Mouse (Mus musculus): ENCODE data around the gene Plod1. TPM values are rescaled to one million over a fixed set of nuclear protein-coding genes. Genes with fewer than 3 reads are reported as not detected.

Plod1 gene
- polyA plus RNA-seq (2012; fragmentation: generic; extraction: Trizol), result 10 to 100 TPM; 25.9 to 69.0 TPM

DNA sequence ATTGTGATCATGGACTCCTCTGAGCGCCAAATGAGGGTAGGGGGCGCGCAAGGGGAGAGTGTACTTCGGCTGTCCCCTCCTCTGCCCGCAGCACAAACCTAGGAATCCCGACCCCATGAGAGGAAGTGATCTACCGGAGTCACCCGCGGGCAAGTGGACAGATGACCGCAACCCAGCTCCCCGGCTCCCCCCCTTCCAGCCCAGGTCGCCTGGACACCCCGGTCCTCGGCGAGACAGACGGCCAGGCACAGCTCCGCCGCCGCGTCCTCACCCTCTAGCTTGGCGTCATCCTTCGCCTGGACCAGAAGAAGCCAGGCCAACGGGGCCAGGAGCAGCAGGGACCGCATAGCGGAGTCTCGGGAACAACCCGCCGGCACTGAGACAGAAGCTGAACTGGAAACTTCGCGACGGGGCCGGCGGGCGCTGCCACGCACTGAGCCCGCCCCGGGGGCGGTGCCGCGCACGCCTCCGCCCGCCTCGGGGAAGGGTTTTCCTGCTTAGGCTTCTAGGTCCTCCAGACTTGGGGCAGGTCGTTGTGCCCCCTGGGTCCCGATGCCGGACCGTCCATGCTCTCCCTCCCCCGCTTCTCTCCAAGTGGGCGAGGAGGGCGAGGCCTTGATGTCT is at the start of gene Plod1:
TSS of gene Plod1 (minus strand) at position 437 of the 624 bp plus-strand sequence.

GRCm38 (mm10) chr4:147985205-147986132 is 48.9 kb upstream of the Plod1 start, which contains the start of gene Nppb:
Nppb (plus strand) TSS chr4:147985788.

DNA sequence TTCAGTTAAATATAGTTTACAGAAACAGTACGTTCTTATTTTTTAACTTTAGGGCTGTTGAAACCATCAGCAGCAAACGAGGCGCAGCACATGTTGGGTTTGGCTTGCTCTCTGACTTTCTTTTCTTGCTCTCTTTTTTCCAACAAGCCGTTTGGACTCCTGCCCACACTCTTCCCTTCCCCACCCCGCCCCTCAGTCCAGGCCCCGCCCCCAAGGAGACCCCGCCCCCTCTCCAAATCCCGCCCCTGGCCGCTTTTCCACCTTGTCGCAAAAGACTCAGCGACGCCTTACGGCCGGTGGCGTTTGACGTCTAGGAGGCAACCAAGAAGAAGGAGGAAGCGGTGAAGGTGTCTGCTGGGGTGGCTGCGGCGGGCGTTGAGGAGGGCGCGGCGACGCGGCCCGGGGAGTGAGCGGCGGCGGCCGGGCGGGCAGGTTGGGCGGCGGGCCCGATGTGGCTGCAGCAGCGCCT is 4.0 kb upstream of the Plod1 start, which contains the start of gene 2510039O18Rik:
TSS of gene 2510039O18Rik (plus strand) at position 320 of the 469 bp plus-strand sequence.

GRCm38 (mm10) chr4:147904313-147905089 is 32.1 kb downstream of the Plod1 start, which contains the start of gene Mfn2:
Mfn2 (minus strand) TSS chr4:147904704.

DNA sequence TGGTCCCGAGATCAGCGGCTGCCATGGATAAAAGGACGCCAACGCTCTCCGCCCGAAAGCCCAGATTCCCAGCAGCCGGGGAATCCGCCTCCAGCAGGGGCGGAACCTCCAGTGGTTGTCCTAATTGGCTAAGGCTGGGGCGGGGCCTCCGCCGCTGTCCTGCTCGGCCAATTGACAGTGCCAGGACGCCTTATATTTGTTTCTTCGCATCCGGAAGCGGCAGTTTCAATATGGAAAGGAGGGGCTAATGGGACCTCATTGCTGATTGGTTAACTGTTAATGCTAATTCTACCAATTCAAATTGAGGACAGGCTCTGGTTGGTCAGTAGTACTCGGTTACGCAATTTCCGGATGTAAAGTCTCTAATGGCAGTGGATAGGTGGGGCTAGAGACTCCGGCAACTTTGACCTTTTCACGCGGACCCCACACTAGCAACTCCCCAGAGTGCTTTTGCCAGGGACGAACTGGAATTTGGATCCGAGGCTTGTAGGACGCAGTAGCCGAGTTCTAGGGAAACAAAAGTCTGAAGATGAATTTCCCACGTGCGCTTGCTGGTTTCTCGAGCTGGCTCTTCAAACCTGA is 68.0 kb downstream of the Plod1 start, which contains the start of the genes Miip and Fv1:
TSS of gene Miip (minus strand) at position 367 of the 582 bp plus-strand sequence.
TSS of gene Fv1 (plus strand) at position 530 of the 582 bp plus-strand sequence.

Other genes with a start within 250 kb of the Plod1 start
- under 1 TPM in 1 of 2 experiments, not detected in 1; 0.01 TPM for gene Zfp534, start 234.2 kb downstream of the Plod1 start, polyA plus RNA-seq (2012; fragmentation: generic; extraction: Trizol)
- gene Zfp984, start 127.0 kb downstream of the Plod1 start, polyA plus RNA-seq (2012; fragmentation: generic; extraction: Trizol), result under 1 TPM in 1 of 2 experiments, not detected in 1; 0.05 TPM
- gene Zfp933, start 88.4 kb downstream of the Plod1 start, polyA plus RNA-seq (2012; fragmentation: generic; extraction: Trizol), result under 1 TPM; 0.02 to 0.35 TPM
- gene Miip, start 68.0 kb downstream of the Plod1 start, polyA plus RNA-seq (2012; fragmentation: generic; extraction: Trizol), result 10 to 100 TPM; 18.3 to 21.0 TPM
- gene Fv1, start 67.8 kb downstream of the Plod1 start, polyA plus RNA-seq (2012; fragmentation: generic; extraction: Trizol), result 1 to 10 TPM in 1 of 2 experiments, under 1 TPM in 1; 0.26 to 2.9 TPM
- gene Mfn2, start 32.1 kb downstream of the Plod1 start, polyA plus RNA-seq (2012; fragmentation: generic; extraction: Trizol), result 10 to 100 TPM; 21.7 to 28.1 TPM
- 10 to 100 TPM; 15.3 to 43.6 TPM for gene 2510039O18Rik, start 4.1 kb upstream of the Plod1 start, polyA plus RNA-seq (2012; fragmentation: generic; extraction: Trizol)
- not detected for gene Nppb, start 49.0 kb upstream of the Plod1 start, polyA plus RNA-seq (2012; fragmentation: generic; extraction: Trizol)
- gene Nppa, start 64.0 kb upstream of the Plod1 start, polyA plus RNA-seq (2012; fragmentation: generic; extraction: Trizol), result not detected
- gene Clcn6, start 102.1 kb upstream of the Plod1 start, polyA plus RNA-seq (2012; fragmentation: generic; extraction: Trizol), result 1 to 10 TPM; 1.5 to 7.3 TPM
- gene Mthfr, start 102.3 kb upstream of the Plod1 start, polyA plus RNA-seq (2012; fragmentation: generic; extraction: Trizol), result 10 to 100 TPM in 1 of 2 experiments, 1 to 10 TPM in 1; 4.5 to 16.9 TPM
- gene Agtrap, start 151.3 kb upstream of the Plod1 start, polyA plus RNA-seq (2012; fragmentation: generic; extraction: Trizol), result 10 to 100 TPM; 17.7 TPM
- 10 to 100 TPM; 29.3 to 46.0 TPM for gene Mad2l2, start 193.6 kb upstream of the Plod1 start, polyA plus RNA-seq (2012; fragmentation: generic; extraction: Trizol)
- gene Draxin, start 193.9 kb upstream of the Plod1 start, polyA plus RNA-seq (2012; fragmentation: generic; extraction: Trizol), result under 1 TPM; under 0.01 to 0.14 TPM
- gene Fbxo6, start 215.4 kb upstream of the Plod1 start, polyA plus RNA-seq (2012; fragmentation: generic; extraction: Trizol), result 10 to 100 TPM; 66.2 to 95.0 TPM
- 1 to 10 TPM in 1 of 2 experiments, under 1 TPM in 1; 0.50 to 2.3 TPM for gene Fbxo44, start 223.7 kb upstream of the Plod1 start, polyA plus RNA-seq (2012; fragmentation: generic; extraction: Trizol)
- 1 to 10 TPM; 1.2 to 2.9 TPM for gene Fbxo2, start 223.9 kb upstream of the Plod1 start, polyA plus RNA-seq (2012; fragmentation: generic; extraction: Trizol)